Mouse (Mus musculus): ENCODE measurements at regions not wholly inside any gene's neighbourhood (a gene's known extent, or its start where the extent isn't known, plus 50 kb on each side); places are given as distances from the start of the nearest gene placed in this dataset.

DNA sequence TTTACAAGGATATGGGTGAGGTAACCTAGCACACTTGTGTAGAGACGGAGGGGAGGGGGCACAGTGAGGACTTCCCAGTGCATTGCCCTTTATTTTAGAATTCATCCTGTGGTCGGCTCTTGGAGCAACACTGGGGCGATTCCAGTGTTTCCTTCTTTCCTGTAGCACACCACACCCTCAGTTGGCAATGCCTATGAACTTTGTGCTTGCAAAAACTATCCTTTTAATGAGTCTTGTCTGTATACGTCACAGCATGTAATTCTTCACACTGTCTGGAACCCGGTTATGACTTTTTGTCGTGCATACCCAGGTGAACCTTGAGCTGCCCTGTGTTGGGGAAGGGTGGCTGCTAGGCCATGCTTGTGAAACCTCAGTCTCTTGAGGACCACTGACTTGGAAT lies 504.1 kb upstream of the Klf4 start:
- no peak for DNase-seq

DNA sequence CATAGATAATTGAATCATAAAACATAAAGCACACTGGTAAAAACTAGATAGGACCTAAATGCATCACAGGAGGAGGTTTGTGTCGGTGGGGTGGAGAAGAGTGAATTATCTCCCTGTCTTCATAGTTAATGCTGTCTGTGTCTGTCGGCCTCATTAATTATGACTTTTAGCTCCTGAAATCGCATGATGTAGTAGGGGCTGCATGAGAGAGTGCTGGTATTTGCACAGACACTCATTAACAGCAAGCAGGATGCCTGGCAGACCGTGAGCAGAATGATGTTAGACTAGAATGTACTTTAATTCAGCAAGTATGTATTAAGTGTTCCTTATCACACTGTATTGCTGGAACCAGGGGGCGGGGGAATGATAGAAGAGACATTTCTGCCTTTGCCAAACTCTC lies 503.3 kb upstream of the Klf4 start:
- no peak for DNase-seq

DNA sequence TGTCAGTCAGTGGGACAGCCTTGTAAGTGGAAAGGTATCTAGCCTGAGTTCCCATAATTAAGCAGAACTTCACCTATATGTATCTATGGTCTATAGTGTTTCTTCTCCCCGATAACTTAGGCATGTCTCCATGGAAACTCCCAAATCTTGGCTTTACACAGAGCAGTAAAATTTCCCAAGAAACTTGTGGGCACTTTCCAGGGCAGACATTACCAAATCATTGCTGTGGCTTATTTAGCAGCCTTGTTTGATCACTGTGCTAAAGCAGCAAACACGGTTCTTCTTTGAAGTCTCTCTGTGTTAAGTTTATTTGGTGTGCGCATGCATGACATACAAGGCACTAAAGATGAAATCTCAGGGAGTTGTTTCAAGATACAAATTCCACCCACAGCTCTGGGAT lies 496.2 kb upstream of the Klf4 start:
- DNase-seq, result no peak

DNA sequence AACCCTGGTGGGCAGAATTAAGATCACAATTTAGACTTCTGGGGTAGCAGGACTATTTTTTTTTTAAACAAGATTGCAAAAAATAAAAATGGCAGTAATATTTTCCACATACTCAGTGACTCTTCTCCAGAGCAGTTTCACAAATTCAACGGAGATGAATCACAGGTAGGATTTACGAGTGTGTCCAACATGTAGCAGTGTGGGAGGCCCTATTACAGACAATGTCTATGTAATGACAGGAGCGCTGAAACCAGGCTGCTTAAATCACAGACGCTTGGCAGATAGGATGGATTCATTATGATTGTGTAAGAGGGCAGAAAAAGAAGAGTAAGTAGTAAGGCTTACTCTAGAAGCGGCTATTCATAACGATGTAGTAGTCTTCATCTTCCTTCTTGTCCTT lies 495.0 kb upstream of the Klf4 start:
- DNase-seq, result no peak

DNA sequence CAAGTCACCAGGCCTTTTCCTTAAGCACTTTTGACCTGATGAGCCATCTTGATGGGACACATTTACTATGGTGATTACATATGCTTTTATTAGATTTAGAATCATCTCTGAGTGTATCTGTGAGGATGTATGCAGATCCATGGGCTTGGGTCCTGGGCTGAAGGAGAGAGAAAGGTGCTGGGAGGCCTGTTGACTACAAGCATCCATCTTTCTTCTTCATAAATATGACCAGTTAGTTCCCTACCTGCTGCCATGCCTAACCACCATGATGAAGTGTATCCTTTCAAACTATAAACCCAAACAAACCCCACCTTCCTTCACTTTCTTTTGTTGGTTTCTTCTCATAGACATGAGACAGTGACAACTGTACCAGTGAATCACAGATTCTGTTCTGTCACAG lies 492.2 kb upstream of the Klf4 start:
- DNase-seq, result no peak

DNA sequence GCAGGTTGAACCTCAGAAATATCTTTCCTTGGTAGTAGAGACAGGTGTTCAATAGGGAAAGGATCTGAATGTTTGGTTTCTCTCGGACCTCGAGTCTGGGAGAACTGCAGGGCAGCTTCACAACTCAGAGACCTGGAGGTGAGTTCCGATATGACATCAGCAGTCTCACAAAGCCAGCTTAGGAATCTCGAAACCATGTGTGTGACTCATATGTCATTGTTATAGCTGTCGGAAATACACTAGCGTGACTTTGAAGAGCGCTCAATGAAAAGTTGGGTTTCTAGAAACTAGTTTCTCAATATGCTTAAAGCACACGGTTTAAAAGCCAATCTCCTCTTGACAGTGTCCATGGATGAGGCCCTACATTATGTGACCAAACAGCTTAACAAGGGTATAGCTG lies 485.9 kb upstream of the Klf4 start:
- no peak for DNase-seq

DNA sequence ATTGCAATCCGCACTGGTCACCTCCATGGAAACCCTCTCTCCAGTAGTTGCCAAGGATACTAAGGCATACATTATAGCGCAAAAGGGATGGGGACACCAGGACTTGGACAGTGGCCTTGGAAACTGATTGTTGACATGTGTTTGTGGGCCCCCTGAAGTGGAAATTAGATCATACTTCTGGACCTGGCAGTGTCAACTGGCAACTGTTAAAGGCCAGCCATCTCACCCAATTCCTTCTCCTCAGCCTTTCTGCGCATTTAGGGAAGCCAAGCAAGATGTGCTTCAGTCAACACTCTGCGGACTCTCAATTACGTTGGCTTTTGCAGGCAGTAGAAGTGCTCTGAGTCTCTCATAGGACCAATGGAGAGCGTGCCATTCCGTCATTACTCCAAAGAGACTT lies 483.2 kb upstream of the Klf4 start:
- DNase-seq, result no peak

DNA sequence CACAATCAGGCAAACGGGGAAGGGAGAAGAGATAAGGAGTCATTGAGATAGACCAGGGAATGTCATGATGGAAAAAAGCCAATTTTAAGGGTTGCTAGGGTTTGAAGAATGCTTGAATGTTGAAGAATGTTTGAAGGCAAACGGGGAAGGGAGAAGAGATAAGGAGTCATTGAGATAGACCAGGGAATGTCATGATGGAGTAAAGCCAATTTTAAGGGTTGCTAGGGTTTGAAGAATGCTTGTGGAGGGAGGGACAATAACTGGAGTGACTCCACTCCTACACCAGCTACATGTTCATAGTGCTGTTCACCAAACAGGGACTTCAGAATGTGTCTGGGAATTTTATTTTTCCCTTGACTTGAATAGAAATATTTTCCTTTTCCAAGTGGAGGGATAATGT lies 476.0 kb upstream of the Klf4 start:
- DNase-seq, result no peak

DNA sequence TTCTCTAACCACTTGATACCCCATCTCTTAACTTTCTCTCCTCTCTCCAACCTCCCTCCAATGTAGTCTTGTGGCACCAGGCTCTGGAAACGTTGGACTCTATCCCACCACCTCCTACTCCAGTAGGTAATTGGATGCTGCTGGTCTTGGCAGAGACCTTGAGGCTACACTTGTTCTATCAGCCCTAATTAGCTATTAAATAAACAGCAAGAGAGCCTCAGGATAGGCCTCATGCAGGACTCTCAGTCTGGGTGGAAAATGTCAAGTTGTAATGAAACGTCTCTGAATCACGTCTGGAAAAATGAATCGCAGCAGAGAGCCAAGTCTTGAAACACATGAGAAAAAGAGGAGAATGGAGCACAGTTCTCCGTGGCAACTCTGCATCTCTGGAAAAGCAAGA lies 472.0 kb upstream of the Klf4 start:
- DNase-seq, result no peak

DNA sequence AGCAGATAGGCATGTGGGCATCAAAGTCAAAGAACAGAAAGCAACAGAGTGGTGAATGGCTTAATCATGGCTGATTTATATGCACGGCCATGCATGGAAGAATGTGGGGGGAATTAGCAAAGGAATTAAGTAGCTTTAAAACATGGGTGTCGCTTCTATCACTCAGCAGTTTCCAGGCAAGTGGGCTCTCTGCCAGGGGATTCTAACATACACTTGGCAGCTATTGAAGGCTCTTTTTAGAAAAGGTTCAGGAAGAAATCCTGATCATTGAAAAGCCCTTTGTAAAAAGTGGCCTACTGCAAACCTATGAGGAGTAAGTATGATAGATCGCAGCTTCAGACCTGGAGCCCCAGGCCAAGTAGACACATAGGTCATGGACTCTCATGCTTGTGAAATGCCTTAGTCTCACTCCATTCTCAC lies 469.1 kb upstream of the Klf4 start:
- peak; percentile 62 for DNase-seq

DNA sequence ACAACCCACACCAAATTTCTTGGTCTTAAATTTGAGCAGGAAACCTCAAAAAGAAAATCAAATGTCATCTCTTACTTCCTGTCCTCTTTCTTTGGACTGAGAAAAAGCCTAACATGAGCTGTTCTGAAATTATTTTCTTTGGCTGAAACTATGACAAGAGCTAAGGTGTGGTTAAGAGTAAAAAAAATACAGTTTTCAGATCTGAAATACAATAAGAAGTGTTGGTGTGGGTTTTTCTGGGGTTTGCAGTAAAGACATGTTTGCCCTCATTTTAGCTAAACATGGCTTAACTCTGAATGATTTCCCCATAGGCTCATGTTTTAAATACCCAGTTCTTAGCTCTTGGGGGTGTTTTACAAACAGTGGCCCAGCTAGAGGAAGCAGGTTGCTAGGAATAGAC lies 451.8 kb upstream of the Klf4 start:
- DNase-seq, result no peak

DNA sequence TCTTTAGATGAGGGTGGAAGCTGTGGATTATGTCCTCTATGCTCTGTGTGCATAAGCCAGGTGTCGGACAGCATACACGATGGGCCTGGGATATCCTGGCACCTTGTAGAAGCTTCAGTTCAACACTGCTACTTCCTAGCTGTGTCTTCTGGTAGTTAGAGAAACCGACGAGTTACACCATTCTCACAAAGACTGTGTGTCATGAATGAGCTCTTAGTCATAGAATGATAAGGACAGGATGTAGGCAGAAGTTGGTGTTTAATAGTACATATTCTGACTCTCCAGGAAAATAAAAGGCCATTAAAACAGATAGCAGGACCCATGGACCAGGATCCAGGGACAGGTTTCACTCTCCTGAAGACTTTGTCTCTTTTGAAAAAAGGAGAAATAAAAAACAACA lies 446.3 kb upstream of the Klf4 start:
- DNase-seq, result no peak

DNA sequence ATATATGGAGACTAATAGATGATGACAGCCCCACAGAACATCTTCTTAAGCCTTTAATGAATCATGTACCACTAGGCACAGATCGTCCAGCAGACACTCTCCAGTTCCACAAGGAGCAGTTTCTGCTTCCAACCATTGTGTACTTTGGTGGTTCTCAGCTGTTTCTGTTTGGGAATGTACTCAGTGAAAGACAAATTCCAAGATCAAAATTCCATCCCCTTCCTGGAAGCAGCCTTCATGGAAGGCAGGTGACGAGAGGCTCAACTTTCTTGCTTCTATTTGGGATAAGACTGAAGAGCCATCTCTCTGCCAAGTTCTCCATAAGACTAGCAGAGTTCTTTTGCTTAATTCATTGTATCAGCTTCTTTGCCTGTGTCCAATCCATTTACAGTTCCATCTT lies 444.0 kb upstream of the Klf4 start:
- DNase-seq, result no peak

DNA sequence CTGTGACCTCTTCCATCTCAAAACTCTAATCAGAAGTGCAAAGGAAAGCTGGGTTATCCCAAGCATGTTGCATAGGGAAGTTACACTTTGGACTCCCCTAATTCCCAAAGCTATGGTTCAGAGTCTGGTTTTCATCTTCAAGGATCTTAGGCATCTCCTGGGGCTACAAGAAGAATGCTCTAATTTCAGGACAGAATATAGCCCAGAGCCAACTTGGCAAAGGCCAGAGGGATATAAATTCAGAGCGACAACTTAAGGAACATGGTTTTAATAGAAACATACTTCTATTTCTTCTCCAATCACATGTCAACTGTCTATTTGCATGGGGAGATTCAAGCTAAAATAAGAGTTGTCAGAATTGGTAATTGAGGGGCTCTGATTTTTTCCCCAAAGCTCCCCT lies 441.4 kb upstream of the Klf4 start:
- no peak for DNase-seq

DNA sequence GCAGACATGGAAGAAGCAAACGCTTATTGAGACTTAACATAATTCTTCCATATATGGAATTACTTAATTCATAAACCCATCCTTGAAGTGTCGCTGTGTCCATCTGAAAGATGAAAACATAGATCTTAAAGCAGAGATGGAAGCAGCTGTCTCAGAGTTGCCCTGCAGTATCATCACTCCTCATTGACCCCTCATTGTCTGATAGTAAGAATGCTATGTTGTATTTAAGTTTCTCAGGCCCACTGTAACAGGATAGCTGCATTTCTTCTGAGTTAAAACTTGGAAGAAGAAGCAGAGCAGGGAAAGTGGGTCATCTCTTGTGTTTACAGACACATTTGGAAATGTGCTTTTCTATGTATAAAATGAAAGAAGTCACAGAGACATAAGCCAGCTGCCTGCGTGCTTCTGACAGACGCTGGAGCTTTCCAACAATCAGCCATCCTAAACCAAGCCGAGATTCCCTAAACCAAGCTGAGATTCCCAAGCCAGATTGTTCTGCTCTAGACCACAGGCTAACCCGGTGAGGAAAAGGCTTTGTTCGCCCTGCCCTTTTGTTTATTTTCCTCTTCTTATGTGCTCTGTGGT lies 440.1 kb upstream of the Klf4 start:
- DNase-seq, result no peak

DNA sequence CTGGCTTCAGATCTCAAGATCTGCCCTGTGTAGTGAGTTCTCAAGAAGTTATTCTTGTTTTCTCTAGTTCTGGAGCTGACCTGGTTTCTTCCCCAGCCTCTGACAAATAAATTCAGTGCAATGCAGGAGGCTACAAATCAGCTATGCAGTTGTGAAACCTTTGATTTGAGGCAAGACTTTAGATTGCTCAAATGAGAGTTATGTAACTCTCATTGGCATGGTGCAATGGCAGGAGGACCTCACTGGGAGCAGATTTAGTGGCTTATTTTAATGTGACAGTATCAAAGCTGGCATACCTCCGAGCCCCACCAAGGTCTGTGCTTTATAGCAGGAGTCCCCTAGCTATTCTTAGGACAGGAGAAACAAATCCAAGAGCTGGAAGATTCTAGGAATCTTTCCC lies 427.8 kb upstream of the Klf4 start:
- no peak for DNase-seq

DNA sequence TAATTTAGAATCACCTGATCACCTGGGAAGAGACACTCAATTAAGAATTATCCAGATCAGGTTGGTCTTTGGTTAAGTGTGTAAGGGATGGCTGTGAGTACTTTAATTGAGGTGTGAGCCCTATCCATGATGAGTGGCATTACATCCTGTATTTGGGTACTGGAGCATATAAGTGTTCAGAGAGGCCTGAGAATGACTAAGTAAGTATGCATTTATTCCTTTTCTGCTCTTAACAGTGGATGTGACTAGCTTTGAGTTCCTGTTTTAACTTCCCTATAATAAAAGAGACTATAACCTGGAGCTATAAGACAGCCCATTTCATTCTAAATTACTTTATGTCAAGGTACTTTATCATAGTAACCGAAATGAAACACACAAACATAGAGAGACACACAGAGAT lies 421.4 kb upstream of the Klf4 start:
- no peak for DNase-seq

DNA sequence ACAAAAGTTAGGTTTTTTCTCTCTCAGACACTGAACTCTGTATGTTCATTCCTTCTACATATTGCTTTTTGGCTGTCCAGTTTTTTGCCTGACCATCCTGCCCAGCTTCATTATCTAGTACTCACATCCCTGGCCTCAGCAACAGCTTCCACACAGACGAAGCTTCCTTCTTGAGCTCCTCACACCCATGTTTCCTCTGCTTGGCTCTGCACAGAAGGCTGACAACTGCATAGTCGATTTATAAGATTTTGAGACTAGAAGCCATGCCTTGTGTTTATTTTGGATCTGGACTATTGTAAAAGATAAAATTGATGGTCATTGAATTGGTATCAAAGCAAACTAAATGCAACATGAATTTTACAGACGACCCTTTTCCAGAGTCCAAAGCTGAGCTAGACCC lies 420.0 kb upstream of the Klf4 start:
- no peak for DNase-seq

DNA sequence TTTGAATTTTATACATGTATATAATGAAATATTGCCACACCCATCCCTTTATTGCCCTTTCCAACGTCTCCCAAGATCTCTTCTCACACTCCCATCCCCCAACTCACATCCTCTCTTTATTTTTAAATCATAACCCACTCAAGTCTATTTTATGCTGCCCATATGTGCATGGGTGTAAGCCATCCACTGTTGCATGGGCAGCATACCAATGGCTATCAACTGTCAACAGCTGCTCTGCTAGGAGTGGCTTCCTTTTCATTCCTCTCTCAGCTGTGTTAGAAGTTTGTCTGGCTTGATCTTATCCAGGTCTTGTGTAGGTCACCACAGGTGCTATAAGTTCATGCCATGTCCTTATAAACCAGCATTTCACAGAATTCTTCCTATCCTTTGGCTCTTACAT lies 409.2 kb upstream of the Klf4 start:
- no peak for DNase-seq

DNA sequence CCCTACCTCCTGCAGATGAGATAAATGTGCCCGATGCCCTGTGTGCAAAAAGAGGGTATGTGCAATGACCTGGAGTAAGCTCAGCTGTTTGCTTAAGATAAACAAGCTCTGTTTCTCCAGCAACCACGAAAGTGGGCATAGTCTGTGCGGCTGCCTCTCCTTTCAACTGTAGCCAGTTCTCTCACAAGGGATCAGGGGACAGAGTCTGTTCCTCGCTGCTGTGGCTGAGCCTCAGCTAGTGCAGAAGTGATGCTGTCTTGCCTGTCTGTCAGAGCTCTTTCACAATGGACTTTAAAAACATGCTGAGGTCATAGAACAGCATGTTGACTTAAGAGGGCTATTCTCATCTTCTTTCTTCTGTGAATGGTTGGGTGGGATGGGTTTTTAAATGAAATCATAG lies 406.1 kb upstream of the Klf4 start:
- no peak for DNase-seq

DNA sequence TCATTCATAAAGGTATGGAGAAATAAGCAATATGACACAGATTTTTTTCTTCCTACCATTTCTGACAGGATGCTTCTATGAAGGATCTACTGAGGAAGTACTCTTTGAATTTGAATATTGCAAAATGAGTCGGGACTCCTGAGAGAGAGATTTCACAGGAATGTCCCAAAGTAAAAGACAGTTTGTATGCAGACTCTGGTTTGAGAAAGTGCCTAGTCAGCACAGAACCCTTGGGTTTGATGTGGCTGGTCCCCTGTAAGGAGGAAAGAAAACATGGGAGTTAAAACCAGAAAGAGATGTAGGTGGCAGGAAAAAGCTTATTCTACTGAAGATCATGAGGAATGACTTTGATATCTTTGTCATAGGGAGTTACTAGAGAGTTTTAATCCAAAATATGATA lies 405.6 kb upstream of the Klf4 start:
- DNase-seq, result no peak

DNA sequence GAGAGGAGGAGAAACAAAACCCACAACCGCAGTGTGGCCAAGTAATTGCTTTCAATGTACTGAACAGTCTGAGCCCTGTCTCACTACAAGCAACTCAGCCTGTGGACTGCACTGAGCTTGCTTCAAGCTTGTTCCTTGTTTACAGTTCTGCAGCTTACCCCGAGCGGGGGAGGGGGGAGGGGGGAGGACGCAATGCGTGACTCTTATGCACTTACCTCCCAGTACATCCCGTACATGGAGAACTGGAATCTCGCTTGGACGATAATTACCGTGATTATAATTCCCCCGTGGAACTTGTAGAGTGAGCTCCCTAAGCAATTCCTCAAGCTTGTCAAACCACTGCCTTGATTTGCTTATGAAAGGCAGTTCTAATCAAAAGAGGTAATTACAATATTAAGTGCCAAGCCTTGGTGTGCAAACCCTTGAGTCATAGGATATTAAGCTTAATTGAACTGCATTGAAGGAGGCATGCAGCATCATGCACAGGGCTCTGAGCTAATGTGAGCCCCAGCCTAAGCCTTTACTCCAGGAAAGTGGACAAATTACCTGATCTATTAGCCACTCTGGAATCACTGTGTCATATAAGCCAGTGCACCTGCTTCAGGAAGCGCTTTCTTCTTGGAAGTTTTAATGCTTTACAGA lies 397.0 kb upstream of the Klf4 start:
- peak; percentile 37 for DNase-seq

DNA sequence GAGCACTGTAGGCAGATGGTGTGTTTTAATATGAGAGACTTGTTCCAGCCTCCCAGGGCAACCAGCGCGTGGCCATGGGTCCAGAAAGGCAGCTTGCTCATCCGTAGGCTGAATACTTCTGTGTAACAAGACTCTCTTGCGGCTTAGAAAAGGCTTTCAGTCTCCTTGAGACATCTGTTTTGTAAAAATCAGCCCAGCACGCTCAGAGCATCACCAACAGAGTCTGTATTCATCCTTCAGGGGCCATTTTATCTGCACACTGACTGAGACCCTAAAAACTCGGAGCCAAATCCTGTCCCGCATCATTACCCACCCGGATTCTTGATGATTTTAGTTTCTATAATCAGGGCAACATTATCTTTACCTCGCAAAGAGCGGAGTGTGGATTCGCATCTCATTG lies 396.4 kb upstream of the Klf4 start:
- DNase-seq, result peak; percentile 10

DNA sequence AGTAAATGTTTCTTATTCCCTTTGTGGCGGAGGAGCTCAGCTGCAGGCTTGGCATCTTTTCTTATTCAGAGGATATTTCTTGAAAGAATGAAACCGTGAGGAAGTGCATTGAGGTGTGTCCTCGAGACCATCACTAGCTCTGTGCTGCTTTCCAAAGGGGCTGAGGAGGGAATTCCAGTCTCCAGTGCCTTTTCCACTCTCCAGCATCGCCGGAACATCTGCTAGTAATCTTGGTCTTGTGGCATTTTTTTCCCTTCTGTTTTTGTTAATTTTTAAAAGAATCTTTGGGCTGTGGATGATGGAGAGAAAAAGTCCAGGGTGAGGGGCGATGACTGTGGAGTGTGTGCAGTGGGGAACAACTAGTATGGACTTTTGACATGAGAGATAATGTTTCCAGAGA lies 395.9 kb upstream of the Klf4 start:
- DNase-seq, result no peak

DNA sequence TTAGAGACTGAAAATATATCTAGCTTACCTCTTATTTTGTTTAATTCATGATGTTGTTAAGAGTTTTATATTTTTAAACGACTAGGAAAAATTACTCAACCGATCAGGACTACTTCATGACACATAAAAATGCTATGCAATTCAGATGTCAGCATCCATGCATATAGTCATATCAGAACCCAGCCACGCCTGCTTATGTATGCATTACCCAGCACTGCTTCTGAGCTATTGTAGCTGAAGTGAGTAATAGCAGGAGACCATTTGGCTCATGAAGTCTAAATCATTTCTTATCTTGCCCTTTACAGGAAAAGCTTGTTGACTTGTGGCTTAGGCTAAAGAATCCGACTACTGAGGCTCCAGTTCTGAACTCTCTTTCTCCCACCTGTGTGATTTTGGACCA lies 395.1 kb upstream of the Klf4 start:
- no peak for DNase-seq

DNA sequence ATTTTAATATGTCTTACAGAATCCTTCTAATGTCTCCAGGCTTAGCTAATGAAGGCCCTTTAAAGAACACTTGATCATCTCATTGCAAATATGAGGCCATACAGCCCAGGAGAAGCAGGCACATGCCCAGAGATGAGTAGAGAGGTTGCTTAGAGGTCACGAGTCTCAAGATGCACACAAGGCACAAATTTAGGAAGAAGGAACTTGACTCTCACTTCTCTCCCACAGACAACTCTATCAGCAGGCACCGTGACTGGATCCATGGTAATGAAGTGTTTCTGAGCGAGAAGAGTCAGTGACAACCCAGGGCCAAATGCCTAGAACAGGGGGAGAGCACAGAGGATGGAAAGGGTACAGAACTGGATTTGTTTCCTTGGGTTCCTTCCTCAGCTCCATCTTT lies 392.7 kb upstream of the Klf4 start:
- DNase-seq, result no peak
